Mouse (Mus musculus): Measurements from ENCODE around the gene Nms.

Nms gene

GRCm38 (mm10) chr1:38992365-38992764 lies 53.4 kb downstream of the Nms start:
- DNase-seq (ENCODE audit: low spot score in 2 of 2) = no peak
